Mouse (Mus musculus) neural tube, embryonic 15.5 days (tissue): ENCODE data around the gene Ube4a. TPM values are rescaled to one million over a fixed set of nuclear protein-coding genes. Genes with fewer than 3 reads are reported as not detected.

Source experiments
- ATAC-seq: fragments of 200-750 bp; cut with Nextera tagmentation; 2 replicates; pipeline ENCODE4 v1.8.0; 2017; ENCODE audit warnings: mild to moderate bottlenecking, moderate TSS enrichment, moderate library complexity; ENCODE audit not compliant: low FRiP score
- H3K27ac ChIP-seq: fragments of 300-500 bp; sonication (generic); replicated peaks from 2 replicates; pipeline ENCODE4 v1.5.1; 2015; ENCODE audit warnings: mild to moderate bottlenecking, inconsistent platforms
- H3K27me3 ChIP-seq: fragments of 300-500 bp; sonication (generic); replicated peaks from 2 replicates; pipeline ENCODE4 v1.6.1; 2015; ENCODE audit warnings: inconsistent platforms
- H3K36me3 ChIP-seq: fragments of 300-500 bp; sonication (generic); 2 replicates; pipeline ENCODE4 v1.6.1; 2015; ENCODE audit warnings: inconsistent platforms
- H3K4me1 ChIP-seq: fragments of 300-500 bp; sonication (generic); 2 replicates; pipeline ENCODE4 v1.6.1; 2015; ENCODE audit warnings: inconsistent platforms
- H3K4me2 ChIP-seq: fragments of 300-500 bp; sonication (generic); 2 replicates; pipeline ENCODE4 v1.6.1; 2015; ENCODE audit warnings: inconsistent platforms, mild to moderate bottlenecking, moderate library complexity
- H3K4me3 ChIP-seq: fragments of 300-500 bp; sonication (generic); replicated peaks from 2 replicates; pipeline ENCODE4 v1.5.1; 2015; ENCODE audit warnings: mild to moderate bottlenecking, inconsistent platforms
- H3K9ac ChIP-seq: fragments of 300-500 bp; sonication (generic); replicated peaks from 2 replicates; pipeline ENCODE4 v1.6.1; 2015; ENCODE audit warnings: mild to moderate bottlenecking, inconsistent platforms
- H3K9me3 ChIP-seq: fragments of 300-500 bp; sonication (generic); replicated peaks from 2 replicates; pipeline ENCODE4 v1.6.1; 2016; ENCODE audit warnings: inconsistent platforms
- WGBS: fragments of 180-500 bp; shearing (Covaris S2); methylation state at CpG from one replicate; pipeline ENCODE4 v1.1.7; 2015; ENCODE audit warnings: mixed read lengths; 5-methylcytosine and 5-hydroxymethylcytosine counted together
- polyA plus RNA-seq: library from polyadenylated mRNA; unstranded; fragments of >200 nt; fragmentation: Nextera tagmentation; extraction: Ambion mirVana; gene quantifications from 2 replicates; pipeline ENCODE4 v1.2.1, GENCODE M21; 2015

The Ube4a gene
- polyA plus RNA-seq, 1 experiment from 2014 or later: 34.2 TPM

DNA sequence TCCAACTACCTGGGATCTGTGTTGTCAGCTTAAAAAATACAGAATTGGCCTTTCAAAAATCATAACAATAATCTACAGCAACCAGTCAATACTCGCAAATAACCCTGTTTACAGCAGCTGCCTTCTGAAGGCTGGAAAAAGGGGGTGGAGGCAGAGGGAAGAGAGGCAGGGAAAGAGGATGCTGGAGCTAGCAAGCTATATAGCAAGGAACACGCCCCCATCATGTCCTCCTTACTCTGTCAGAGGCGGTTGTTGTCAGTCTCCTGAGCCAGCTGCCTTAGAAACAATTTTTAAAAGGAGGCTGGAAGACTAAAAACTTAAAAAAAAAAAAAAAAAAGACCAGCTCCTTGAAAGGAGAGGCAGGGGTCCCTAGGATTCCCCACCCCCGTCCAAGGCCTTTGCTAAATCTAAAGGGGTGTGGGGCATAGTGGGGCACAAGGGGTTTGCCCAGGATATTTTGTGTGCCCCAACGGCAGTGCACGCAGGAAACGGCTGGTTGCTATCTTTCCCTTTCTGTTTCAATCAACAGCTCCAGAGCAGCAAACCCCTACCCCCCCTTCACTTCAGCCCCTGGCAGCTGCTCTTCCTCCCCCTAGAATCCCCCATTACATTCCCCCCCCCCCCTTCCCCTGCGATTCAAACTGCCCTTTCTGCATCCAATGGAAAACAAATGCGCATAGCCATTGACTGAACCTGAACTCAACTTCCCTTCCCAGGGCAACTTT is 86.5 kb downstream of the Ube4a start:
- no peak for ATAC-seq
- peak overlapping the region; percentile 91 for H3K9ac ChIP-seq
- no peaks in the 10 kb centered on the region for H3K27me3 ChIP-seq
- peak overlapping the region; percentile 100 for H3K27ac ChIP-seq
- H3K4me1 ChIP-seq: peaks cover 63% of the 10 kb centered on the region
- peak overlapping the region; percentile 68 for H3K4me3 ChIP-seq
- no peaks in the 10 kb centered on the region for H3K36me3 ChIP-seq
- no peaks in the 10 kb centered on the region for H3K9me3 ChIP-seq
- peak overlapping the region; percentile 75 for H3K4me2 ChIP-seq
- 15% methylated on average over 9 of the region's 9 CpGs for WGBS

DNA sequence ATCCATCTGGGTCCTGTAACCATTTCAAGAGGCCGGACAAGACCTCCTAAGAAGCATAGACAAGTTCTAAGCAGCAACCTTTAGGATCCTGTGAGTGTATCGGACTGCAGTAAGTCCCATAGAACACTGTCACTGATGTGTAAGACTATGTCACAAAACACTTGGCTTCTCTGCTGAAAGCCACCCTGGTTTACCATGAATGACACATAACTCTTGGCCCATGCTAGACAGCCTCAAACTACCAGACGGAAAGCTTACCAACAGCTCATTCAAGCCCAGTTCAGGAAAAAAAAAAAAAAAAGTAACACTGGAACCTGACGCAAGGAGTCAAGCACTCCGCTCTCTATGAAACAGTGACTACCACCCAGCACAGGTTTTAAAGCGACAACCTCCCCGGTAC is 87.7 kb downstream of the Ube4a start:
- 0 out of 2 replicates have a peak overlapping the region, but pooled peaks have one; percentile 68 for H3K4me3 ChIP-seq
- ATAC-seq: no peak
- WGBS: 76% methylated on average over 7 of the region's 7 CpGs

DNA sequence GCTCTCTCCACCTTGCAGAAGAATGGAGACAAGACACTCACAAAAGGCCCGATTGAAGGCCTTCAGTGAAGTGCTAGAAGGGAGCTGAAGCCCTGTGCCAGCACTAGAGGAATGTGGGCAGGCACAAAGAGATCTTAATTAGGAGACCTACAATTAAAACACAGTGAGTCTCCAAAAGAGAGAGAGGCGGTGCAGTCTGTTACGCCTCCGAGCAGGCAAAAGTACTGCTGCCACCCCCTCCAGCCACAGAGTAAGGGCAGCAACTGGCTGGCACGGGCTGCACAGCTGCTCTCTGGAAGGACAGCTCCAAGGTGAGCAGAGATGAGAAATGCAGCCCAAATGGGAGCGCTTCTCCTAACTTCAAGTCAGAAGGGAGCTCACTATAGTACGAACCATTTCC is 89.9 kb downstream of the Ube4a start:
- Histone ChIP-seq H3K27me3 (no peaks in the 10 kb centered on the region), H3K9ac (peak overlapping the region; percentile 20; the same call in 1 of the 2 replicates), H3K36me3 (peaks cover 4% of the 10 kb centered on the region; the same call in 1 of the 2 replicates), H3K4me2 (peak overlapping the region; percentile 37), H3K9me3 (no peaks in the 10 kb centered on the region), H3K27ac (peak overlapping the region; percentile 60; the same call in 1 of the 2 replicates), H3K4me1 (peaks cover 78% of the 10 kb centered on the region), H3K4me3 (0 out of 2 replicates have a peak overlapping the region, but pooled peaks have one; percentile 9)
- no peak for ATAC-seq
- 24% methylated on average over 7 of the region's 7 CpGs for WGBS

More for the DNA sequence above, 87.7 kb downstream of the Ube4a start:
- Histone ChIP-seq H3K9ac (no peak overlapping the region), H3K9me3 (no peaks in the 10 kb centered on the region), H3K36me3 (no peaks in the 10 kb centered on the region), H3K27ac (no peak overlapping the region), H3K27me3 (no peaks in the 10 kb centered on the region), H3K4me2 (peak overlapping the region; percentile 75), H3K4me1 (peaks cover 72% of the 10 kb centered on the region)

DNA sequence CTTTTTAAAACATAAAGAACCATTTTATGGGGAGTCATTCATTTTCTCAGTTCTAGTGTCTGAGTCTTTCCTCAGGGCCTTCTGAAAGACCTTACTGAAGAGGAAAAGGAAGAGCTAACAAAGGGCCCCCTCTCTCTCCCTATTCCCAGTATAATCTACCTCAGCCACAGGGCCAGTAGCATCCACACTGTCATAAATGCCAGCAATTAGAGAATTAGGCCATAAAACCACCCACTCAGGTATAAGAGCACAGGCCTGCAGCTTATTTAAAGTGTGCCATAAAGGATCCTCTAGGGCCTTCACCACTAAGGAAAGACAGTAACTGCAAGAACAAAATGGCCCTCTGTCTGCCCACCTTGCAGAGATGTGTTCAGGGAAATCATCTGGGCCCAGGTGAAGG is 91.2 kb downstream of the Ube4a start:
- Histone ChIP-seq H3K27ac (no peak overlapping the region), H3K4me3 (no peak overlapping the region), H3K4me2 (0 out of 2 replicates have a peak overlapping the region, but pooled peaks have one; percentile 0), H3K27me3 (no peaks in the 10 kb centered on the region), H3K36me3 (peaks cover 4% of the 10 kb centered on the region; the same call in 1 of the 2 replicates), H3K4me1 (peaks cover 77% of the 10 kb centered on the region), H3K9ac (no peak overlapping the region), H3K9me3 (no peaks in the 10 kb centered on the region)
- no peak for ATAC-seq

DNA sequence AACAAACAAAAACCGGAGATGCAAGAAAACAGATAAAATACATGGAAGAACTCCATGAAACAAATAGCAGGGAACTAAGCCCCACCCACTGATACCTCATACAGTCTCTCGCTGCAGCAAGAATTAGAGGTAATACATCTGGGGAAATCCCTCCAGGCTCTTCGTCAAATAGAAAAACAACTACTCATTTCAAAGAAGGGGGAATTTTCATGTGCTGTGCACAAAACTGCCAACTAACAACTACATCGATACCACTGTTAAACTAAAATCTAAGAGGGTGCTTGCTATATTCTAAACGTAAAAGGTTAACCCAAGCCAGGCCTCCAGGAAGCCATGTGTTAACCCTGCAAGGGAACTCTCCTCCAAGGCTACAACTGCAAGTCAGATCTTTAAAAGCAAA is 91.7 kb downstream of the Ube4a start:
- Histone ChIP-seq H3K27ac (no peak overlapping the region; the same call in 1 of the 2 replicates), H3K9ac (no peak overlapping the region), H3K4me3 (no peak overlapping the region), H3K27me3 (no peaks in the 10 kb centered on the region), H3K4me2 (peak overlapping the region; percentile 9; the same call in 1 of the 2 replicates), H3K36me3 (peaks cover 4% of the 10 kb centered on the region; the same call in 1 of the 2 replicates), H3K9me3 (no peaks in the 10 kb centered on the region), H3K4me1 (peaks cover 73% of the 10 kb centered on the region)
- no peak for ATAC-seq
- WGBS: 35% methylated on average over 5 of the region's 5 CpGs

Other genes with a start within 250 kb of the Ube4a start
- gene Phldb1, start 230.4 kb downstream of the Ube4a start, polyA plus RNA-seq: 30.2 and 36.1 TPM in 2 replicates
- gene Arcn1, start 197.8 kb downstream of the Ube4a start, polyA plus RNA-seq: 135 and 145 TPM in 2 replicates
- gene Ift46, start 197.7 kb downstream of the Ube4a start, polyA plus RNA-seq: 133 and 136 TPM in 2 replicates
- gene Tmem25, start 166.3 kb downstream of the Ube4a start, polyA plus RNA-seq: 25.8 and 28.9 TPM in 2 replicates
- gene Ttc36, start 162.5 kb downstream of the Ube4a start, polyA plus RNA-seq: 0.22 and 0.77 TPM in 2 replicates
- gene Kmt2a, start 84.3 kb downstream of the Ube4a start, polyA plus RNA-seq: 20.3 and 23.3 TPM in 2 replicates
- 830 and 890 TPM in 2 replicates for gene Atp5l, start 44.9 kb downstream of the Ube4a start, polyA plus RNA-seq
- gene Cd3g, start 14.8 kb upstream of the Ube4a start, polyA plus RNA-seq: 114 TPM in 1 of 2 replicates, not detected in the other
- 31.2 TPM in 1 of 2 replicates, not detected in the other for gene Cd3d, start 16.2 kb upstream of the Ube4a start, polyA plus RNA-seq
- 0.19 and 57.9 TPM in 2 replicates for gene Cd3e, start 44.0 kb upstream of the Ube4a start, polyA plus RNA-seq
- gene Mpzl2, start 74.2 kb upstream of the Ube4a start, polyA plus RNA-seq: 0.77 and 8.6 TPM in 2 replicates
- gene Mpzl3, start 89.6 kb upstream of the Ube4a start, polyA plus RNA-seq: 1.00 and 2.0 TPM in 2 replicates
- gene Jaml, start 113.6 kb upstream of the Ube4a start, polyA plus RNA-seq: 0.32 and 1.7 TPM in 2 replicates
- 11.9 and 12.0 TPM in 2 replicates for gene Scn2b, start 152.2 kb upstream of the Ube4a start, polyA plus RNA-seq
- 0.55 and 2.0 TPM in 2 replicates for gene Scn4b, start 172.8 kb upstream of the Ube4a start, polyA plus RNA-seq
- gene BC049352, start 216.4 kb upstream of the Ube4a start, polyA plus RNA-seq: not detected in 2 replicates
- 2.7 TPM in 1 of 2 replicates, not detected in the other for gene Tmprss4, start 238.5 kb upstream of the Ube4a start, polyA plus RNA-seq